Mouse (Mus musculus) thymus, postnatal 25 days (tissue): Measurements from ENCODE around the gene Prps1l1.

Experiments used
- DNase-seq: peaks from one replicate; pipeline ENCODE4 v3.0.0; 2022

The Prps1l1 gene

GRCm38 (mm10) chr12:34984461-34984860 lies at the start of gene Prps1l1:
TSS of gene Prps1l1 (plus strand) at chr12:34984761.
- DNase-seq = no peak

DNA sequence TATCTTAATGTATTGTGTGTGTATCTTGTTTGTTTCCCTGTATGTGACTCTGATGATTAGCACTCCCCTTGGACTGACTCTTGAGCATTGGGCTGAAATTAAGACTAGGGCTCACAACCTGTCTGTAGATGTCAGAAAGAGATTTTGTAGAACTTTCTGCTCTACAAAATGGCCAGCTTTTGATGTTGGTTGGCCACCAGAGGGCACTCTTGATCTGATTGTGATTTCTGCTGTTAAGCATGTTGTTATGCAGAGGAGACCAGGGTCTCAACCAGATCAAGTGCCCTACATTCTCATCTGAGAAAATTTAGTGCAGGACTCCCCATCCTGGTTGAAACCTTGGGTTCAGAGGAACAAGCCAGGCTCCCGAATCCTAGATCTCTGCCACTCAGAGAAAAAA lies 46.6 kb upstream of the Prps1l1 start:
- peak; percentile 47 for DNase-seq

DNA sequence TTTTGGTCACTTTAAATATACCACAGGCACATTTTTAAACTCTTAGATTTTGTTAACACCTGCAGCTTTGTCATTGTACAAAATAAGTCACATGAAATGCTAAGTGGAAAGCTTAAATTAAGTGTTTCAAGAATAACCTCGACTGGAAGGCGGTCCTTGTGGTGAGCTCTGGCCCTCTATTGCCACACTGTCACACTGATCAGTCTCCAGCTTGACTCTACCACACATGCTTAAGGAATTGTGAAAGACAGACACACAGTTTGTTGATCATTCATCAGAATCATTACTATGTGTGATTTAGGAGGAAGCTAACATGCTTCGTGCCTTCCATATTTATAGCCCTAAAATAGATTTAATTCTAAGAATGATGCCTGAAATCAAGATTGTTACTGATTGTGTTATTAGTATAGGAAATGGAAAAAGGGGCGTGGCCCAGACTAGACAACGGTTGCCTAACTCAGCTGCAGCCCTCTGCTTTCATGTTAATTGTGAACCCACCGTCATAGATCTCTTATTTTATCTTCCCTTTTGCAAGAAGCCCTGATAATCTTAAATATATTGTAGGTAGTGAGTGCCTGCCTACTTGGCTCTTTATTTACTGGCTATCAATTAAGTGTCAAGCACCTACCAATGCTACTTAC lies 35.4 kb upstream of the Prps1l1 start:
- no peak for DNase-seq

- no peak for DNase-seq
Observed at GRCm38 (mm10) chr12:34975991-34976390, 8.6 kb upstream of the Prps1l1 start.

GRCm38 (mm10) chr12:34985865-34986264 lies 1.3 kb downstream of the Prps1l1 start:
- no peak for DNase-seq

- DNase-seq = no peak
Observed at GRCm38 (mm10) chr12:34989537-34990200, 5.1 kb downstream of the Prps1l1 start.

GRCm38 (mm10) chr12:34990387-34990786 lies 5.8 kb downstream of the Prps1l1 start:
- no peak for DNase-seq

- no peak for DNase-seq
Observed at GRCm38 (mm10) chr12:34991900-34992299, 7.3 kb downstream of the Prps1l1 start.

- DNase-seq = no peak
Observed at GRCm38 (mm10) chr12:34997597-34998182, 13.1 kb downstream of the Prps1l1 start.

- DNase-seq = no peak
Observed at GRCm38 (mm10) chr12:34998778-34999467, 14.4 kb downstream of the Prps1l1 start.

- no peak for DNase-seq
Observed at GRCm38 (mm10) chr12:35000323-35000722, 15.8 kb downstream of the Prps1l1 start.

- DNase-seq = no peak
Observed at GRCm38 (mm10) chr12:35005748-35006147, 21.2 kb downstream of the Prps1l1 start.

GRCm38 (mm10) chr12:35007851-35008250 lies 23.3 kb downstream of the Prps1l1 start:
- DNase-seq = no peak

- no peak for DNase-seq
Observed at GRCm38 (mm10) chr12:35008340-35009137, 24.0 kb downstream of the Prps1l1 start.

DNA sequence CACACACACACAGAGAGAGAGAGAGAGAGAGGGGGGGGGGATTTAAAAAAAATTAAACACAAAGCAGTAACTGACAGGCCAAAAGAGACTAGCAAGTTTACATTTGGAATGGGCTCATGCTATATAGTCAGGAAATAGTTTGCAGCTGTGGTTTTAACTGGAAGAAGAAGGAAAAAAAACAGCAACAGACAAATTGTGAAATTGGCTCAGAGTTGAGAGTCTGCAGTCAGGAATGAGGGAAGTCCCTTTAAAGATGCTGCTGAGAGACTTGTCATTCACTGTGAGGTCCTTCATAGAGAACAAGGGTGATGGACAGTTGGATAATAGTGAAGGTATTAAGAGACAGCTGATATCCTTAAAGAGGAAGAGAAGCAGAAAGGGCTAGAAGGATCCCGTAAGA lies 26.9 kb downstream of the Prps1l1 start:
- no peak for DNase-seq

DNA sequence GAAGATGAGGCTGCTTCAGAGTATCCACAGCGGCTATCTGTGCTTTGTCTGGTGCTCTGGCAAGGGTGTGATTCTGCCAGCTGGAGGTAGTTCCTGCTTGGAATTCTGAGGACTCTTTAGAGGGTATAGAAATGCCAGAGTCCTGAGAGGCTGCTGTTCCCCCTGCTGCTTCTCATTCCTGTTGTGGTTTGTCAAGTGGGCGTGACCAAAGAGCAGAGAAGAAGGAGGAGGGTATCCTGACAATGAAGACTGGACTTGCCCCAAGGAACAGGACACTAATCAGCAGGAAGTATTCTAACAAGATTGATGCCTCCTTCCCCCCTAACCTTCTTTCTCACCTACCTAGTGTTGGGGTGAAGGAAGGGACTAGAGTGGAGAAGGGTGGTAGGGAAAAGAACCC lies 29.4 kb downstream of the Prps1l1 start:
- no peak for DNase-seq

DNA sequence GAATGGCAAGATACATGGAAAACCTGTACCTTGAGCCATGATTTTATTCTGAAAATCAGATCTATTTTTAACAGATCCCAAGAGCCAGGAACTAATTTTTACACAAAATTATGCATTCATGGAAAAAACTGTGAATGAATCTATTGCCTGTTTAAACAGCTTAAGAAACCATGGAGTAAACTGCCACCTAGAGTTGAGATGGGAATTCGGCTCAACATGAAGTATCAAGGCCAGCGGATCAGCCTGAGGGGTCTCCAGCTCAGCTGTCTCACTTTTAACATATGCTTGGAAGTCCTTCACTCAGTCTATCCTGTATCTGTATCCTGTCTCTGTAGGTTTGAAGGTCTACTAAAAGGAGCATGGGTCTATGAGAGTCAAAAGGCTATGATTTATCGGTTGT lies 31.5 kb downstream of the Prps1l1 start:
- DNase-seq = no peak

DNA sequence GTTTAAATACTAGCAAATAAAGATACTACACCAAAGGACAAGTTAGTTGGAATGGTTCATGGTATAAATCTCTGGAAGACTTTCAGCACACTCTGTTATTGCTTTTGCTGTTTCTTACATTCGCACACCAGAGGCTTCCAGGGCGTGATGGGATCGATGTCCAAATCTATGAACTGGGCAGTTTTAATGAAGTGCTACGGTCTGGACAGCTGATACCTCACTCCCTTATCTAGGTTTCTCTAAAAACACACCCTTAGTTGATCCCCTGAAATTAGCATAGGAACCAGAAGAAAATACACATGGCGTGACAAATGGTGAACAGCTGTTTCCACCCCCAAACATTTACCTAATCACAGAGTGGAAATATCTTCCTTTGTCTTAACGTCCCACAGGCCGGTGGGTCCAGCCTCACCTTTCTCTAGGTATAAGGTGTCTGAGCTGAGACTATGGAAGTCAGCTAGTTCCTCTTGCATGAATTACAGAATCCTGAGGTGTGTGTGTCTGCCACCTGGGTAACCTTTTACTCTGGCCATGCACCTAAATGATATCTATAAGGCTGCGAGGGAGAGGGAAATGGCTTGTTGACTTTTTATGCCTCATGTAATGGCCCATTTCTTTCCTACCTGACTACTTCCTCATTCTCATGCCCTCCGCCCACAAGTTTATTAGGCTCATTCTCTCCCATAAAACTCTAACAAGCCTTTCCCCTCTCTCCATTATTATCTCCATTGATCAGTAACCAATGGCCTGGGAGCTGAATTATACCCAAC lies 32.1 kb downstream of the Prps1l1 start:
- DNase-seq = no peak

- peak; percentile 11 for DNase-seq
Observed at GRCm38 (mm10) chr12:35018679-35019237, 34.2 kb downstream of the Prps1l1 start.

GRCm38 (mm10) chr12:35021285-35021684 lies 36.7 kb downstream of the Prps1l1 start:
- DNase-seq = no peak

DNA sequence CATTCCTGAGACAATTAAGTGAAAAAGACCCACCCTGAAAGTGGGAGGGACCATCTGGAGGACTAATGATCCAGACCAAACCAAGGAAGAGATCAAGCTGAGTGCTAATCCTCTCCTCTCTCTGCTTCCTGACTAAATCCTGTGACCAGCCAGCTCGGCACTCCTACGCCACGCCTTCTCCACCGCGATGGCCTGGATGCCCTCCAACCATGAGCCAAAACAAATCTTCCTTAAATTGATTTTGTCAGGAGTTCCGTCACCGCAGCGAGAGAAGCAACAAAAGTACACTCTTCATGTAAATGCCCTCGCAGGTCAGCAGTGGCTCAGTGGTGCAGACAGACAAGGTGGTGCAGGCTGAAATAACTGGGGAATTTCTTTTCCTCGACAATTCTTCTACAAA lies 37.5 kb downstream of the Prps1l1 start:
- no peak for DNase-seq

DNA sequence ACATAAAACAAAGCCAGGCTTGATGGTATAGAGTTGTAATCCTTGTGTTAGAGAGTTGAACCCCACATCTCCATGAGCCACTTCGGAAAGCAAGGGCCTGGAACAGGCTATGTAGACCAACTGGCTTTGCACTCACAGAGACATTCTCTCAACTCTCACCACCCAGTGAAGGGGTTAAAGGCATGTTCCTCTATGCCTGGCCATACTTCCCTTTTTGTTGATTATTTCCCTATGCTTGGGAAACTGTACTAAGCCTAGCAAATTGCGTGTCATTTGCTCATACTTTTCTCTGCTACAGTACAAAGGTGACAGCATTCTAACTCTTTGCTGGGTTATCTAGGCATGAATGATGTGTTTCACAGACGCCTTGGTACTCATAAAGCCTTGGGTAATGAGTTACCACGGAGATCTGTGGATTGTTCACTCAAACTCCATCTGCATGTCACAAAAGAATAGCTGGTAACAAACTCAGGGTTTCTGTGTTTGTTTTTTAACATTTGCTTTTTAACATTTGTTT lies 41.4 kb downstream of the Prps1l1 start:
- DNase-seq = no peak
